Mouse (Mus musculus): ENCODE results near the gene Pip4k2c. TPM values are rescaled to one million over a fixed set of nuclear protein-coding genes. Genes with fewer than 3 reads are reported as not detected.
"Not testable (repeated sequence)": the region's sequence is repeated elsewhere in the genome, so short reads cannot be mapped to it uniquely, and the experiment has no call there.

Pip4k2c gene
- polyA plus RNA-seq, 1 experiment from 2014 or later: 29.8 TPM

DNA sequence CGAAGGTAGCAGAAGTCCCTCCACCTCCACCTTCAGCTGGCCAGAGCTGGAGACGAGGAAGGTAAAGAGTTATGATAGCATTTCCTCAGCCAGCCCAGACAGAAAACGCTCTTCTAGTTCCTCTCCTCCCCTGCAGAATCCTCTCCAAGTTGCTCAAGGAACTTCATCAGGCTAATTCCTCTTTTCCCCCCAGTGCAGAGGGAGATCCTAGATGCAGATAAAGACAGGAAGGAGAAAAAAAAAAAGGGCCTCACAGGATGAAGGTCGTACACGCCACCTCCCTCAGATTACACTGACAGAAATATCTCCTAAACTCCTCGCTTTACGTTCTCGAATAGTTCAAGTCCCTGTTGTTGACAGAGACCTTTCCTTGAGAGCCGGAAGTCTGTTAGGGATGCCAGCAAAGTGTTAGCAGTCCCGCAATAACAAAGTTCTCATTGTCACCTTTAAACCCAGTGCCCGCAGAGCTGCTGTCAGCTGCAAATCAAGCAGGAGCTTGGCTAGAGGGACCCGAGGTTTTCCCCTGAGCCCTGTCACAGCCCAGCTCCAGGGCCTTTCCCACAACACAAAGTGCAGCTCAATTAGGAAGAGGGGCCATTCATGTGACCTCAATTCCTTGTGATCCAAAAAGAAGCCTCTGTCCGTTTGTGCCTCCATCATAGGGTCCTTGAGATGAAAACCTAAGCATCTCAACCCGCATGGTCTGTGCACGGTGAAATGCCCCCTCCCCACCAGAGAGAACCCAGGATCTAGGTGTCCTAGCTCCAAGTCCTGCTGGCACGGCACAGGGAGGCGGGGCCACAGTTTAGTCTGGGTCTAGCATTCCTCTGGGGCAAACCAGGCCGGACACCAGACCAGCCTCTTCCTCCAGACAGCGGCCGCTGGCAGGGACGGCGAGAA, 16.7 kb downstream of the Pip4k2c start:
- Histone ChIP-seq H3K9me3 (no peaks in the 10 kb centered on the region), H3K27ac (peak overlapping the region; percentile 97), H3K36me3 (peaks cover 38% of the 10 kb centered on the region), H3K4me1 (peaks cover 53% of the 10 kb centered on the region), H3K4me2 (peak overlapping the region; percentile 69), H3K9ac (peak overlapping the region; percentile 86), H3K27me3 (no peaks in the 10 kb centered on the region), H3K4me3 (peak overlapping the region; percentile 95)
- no peak for ATAC-seq (ENCODE audit: insufficient number of reproducible peaks, low FRiP score, low TSS enrichment, low read depth)
- WGBS: 10% methylated on average over 22 of the region's 22 CpGs

DNA sequence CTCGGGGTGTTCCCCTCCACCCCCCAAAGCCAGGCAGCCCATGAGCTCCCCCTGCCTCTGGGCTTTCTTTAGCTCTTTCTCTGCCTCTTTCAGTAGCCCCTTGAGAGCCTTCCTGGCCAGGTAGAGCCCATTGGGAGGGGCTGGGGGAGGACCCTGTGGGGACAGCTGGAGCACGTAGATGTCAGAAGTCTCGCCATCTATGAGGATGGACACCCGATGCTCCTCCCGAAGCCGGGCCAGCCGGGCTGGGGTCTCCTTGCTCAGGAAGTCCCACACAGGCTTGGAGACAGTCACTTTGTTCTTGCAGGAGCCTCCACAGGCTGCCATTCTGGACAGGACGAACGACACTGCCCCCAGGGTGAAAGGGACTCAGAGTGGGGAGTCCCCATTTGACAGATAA, 18.4 kb downstream of the Pip4k2c start:
- Histone ChIP-seq H3K27ac (no peak overlapping the region), H3K4me3 (no peak overlapping the region), H3K4me2 (no peak overlapping the region), H3K36me3 (peaks cover 21% of the 10 kb centered on the region), H3K9me3 (no peaks in the 10 kb centered on the region), H3K4me1 (peaks cover 57% of the 10 kb centered on the region), H3K27me3 (no peaks in the 10 kb centered on the region), H3K9ac (no peak overlapping the region)
- ATAC-seq (ENCODE audit: insufficient number of reproducible peaks, low FRiP score, low TSS enrichment, low read depth): no peak
- WGBS: 69% methylated on average over 9 of the region's 9 CpGs

DNA sequence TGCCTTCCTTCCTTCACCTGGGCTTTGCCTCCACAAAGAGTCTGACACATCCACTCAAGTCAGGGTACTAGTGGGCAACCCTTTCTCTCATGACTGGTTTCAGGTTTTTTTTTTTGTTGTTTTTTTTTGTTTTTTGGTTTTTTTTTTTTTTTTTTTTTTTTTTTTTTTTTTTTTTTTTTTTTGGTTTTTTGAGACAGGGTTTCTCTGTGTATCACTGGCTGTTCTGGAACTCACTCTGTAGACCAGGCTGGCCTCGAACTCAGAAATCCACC, 19.4 kb downstream of the Pip4k2c start:
- not testable (repeated sequence) for H3K4me3 ChIP-seq; ATAC-seq (ENCODE audit: insufficient number of reproducible peaks, low FRiP score, low TSS enrichment, low read depth); H3K9me3 ChIP-seq; H3K9ac ChIP-seq; H3K27ac ChIP-seq; H3K4me2 ChIP-seq; H3K27me3 ChIP-seq
- H3K4me1 ChIP-seq: peaks cover 57% of the 10 kb centered on the region
- 67% methylated on average over 1 of the region's 1 CpGs for WGBS
- peaks cover 18% of the 10 kb centered on the region for H3K36me3 ChIP-seq

DNA sequence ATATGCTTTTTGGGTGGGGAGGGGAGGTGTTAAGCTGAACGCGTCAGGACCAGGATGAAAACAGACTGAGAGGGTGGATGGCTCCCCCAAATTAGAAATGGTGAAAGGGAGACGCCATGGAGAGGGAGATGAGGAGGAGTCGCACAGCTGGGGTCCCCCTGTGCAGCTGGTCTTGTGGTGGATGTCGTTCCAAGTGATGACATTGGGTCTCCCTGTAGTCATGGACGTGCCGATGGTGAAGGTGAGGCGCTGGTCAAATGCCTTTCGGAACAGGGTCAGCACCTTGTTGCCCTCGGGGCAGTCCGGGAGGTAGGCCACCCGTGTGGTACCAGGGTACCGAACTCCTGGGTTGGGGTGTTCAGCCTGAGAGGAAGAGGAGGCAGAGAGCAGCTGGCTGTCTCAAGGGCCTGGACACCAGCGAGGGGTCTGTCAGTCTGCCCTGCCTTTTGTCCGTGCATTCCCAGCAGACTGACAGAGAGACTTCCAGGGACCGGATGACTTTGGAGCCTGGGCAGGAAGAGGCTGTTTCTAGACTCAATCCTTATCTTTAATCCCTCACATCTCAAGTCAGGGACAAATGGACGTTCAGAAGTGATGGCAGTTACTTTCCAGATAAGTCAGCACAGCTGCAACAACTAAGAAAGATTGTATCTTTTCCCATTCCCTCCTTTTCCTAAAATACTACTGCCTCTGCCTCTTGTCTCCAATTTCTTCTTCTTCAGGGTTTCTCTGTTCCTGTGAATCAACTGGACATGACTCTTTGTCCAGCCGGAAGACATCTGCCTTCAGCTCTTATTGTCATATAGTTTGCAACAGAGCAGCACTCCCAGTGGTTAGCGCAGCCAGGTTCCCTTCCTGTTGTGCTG, 20.0 kb downstream of the Pip4k2c start:
- Histone ChIP-seq H3K4me3 (peak overlapping the region; percentile 76; the same call in 1 of the 2 replicates), H3K36me3 (peaks cover 23% of the 10 kb centered on the region), H3K27me3 (no peaks in the 10 kb centered on the region), H3K9ac (no peak overlapping the region), H3K4me1 (peaks cover 52% of the 10 kb centered on the region), H3K9me3 (no peaks in the 10 kb centered on the region), H3K27ac (peak overlapping the region; percentile 12; the same call in 1 of the 2 replicates), H3K4me2 (no peak overlapping the region)
- WGBS: 80% methylated on average over 19 of the region's 19 CpGs
- no peak for ATAC-seq (ENCODE audit: insufficient number of reproducible peaks, low FRiP score, low TSS enrichment, low read depth)

DNA sequence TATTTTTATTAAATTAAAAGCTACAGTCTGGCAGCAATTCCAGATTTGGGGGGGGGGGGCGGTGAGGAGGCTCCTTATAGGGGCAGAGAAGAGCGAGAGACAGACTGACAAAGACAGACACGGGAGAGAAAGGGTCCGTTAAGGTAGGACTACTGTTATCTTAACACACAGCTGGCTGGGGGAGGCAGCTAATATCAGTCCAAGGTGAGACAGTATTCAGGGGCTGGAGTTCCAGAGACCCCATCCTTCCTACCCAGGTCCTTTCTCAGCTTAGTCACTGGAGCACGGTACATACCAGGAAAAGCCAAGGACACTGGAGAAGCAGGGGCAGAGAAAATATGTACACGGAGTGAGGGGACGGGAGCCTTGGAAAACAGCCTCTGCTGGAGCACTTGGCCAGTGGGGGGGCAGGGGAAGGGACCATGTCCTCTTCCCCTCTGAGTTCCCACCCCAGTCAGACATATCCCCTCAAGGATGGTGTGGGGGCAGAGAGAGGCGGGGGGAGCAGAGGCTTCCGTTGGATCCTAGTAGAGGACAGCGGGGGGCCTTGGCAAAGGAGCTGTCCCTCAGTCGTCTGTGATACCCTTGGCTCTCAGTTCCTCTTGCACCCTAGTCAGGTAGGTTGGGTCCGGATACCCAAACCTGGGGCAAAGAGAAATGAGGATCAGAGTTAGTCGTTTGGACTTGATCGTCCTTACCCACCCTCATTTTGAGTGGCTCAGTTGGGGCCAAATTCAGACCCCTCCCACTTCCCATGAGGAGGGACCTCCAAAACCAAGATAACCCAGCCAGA, 20.8 kb downstream of the Pip4k2c start:
- Histone ChIP-seq H3K9me3 (no peaks in the 10 kb centered on the region), H3K27ac (peak overlapping the region; percentile 96), H3K4me3 (peak overlapping the region; percentile 76), H3K36me3 (peaks cover 32% of the 10 kb centered on the region), H3K4me1 (peaks cover 48% of the 10 kb centered on the region), H3K27me3 (no peaks in the 10 kb centered on the region), H3K4me2 (peak overlapping the region; percentile 88), H3K9ac (no peak overlapping the region)
- no peak for ATAC-seq (ENCODE audit: insufficient number of reproducible peaks, low FRiP score, low TSS enrichment, low read depth)
- 36% methylated on average over 14 of the region's 14 CpGs for WGBS

DNA sequence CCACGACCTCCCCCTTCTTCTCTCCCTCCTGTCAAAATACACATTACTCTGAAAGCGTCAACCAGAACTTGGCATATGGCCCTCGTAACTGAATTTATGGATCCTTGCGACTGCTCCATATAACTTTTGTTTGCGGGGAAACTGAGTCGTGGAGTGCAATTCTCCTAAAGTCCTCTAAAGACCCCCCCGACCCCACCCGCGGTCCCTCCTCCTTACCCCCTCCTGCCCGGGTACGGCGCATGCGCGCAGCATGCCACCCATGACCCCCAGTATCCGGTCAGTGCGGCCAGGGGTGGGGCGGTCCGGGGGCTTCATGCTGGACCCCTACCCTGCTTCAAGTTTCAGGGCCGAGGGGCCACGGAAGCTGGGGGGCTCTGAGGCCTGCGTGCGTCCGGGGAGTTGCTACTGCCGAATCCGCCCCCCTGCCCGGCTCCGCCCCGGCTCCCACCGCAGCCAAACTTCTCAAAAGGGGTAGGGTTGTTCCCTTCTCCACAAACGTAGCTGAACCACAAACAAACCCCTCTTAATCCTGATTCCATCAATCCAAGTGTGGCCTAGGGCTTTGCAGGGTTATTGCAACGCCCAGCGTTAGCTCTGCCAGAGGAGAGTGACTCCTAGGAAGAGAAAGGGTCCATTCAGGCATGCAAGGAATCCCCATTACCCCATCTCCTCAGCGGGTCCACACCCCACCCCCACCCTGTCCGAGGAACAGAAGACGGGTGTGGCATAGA, 21.6 kb downstream of the Pip4k2c start, which contains the start of gene Arhgef25:
Gene Arhgef25 (minus strand): TSS at position 433 of the 731 bp plus-strand sequence.
- Histone ChIP-seq H3K9me3 (no peaks in the 10 kb centered on the region), H3K9ac (peak within 1 kb of the TSS; percentile 78), H3K4me1 (peaks cover 47% of the 10 kb centered on the region), H3K27me3 (no peaks in the 10 kb centered on the region), H3K36me3 (peaks cover 39% of the 10 kb centered on the region), H3K4me2 (peak within 1 kb of the TSS; percentile 88), H3K4me3 (peak within 1 kb of the TSS; percentile 76), H3K27ac (peak within 1 kb of the TSS; percentile 96)
- WGBS: 1% methylated on average over 35 of the region's 35 CpGs
- peak; percentile 62 for ATAC-seq (ENCODE audit: insufficient number of reproducible peaks, low FRiP score, low TSS enrichment, low read depth)

DNA sequence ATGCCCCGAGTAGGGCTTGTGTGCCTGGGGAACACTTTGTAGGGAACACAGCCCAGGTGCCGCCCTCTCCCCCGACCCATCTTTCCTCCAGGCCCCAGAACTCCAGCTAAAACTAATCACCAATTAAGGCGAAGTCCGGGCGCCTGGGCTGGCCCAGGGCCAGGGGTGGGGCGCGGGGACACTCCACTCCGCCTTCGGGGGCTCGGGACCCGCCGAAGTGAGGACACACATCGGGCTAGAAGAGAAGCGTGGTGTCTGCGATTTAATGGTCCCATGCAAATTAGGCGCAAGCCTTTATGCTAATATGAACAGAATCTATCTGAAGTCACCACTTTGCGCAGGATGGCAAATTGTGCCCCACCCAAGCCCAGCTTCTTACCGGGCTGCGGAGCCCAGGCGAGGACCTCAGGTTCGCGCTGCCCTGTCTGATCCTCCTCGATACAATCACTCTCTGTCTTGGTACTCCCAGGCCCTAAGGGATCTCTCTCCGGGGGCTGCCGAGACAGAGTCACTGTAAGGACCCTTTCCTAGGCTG, 22.2 kb downstream of the Pip4k2c start:
- peaks cover 46% of the 10 kb centered on the region for H3K36me3 ChIP-seq

DNA sequence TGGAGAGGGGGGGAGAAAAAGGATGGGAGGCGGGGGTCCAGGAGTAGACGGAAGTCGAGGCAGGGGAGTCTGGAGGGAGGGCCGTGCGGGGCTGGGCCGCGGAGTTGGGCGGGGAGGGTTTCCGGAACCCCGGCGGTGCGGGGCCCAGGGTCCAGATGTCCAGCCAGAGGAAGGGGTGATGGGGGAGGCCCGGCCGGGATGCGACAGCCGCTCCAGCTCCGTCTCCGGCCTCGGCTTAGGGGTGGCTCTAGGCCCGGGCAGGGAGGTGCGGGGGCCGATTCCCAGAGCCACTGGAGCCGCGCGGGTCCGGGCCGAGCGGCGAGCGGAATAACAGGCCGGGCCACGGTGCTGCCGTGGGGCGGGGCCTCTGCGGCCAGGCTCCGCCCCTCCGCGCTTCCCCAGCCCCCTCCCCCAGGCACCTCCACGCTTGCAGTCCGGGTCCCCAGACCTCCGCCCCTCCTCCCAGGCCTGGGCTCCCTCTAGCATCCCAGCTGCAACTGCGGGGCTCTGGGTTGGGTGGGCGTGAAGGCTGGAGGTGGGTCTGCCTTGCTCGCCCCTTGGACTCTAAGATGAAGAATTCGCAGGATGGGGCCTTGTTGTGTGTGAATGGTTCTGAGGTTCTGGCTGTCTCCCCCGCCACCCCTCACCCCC, 22.8 kb downstream of the Pip4k2c start:
- peak overlapping the region; percentile 88 for H3K4me2 ChIP-seq

More for the DNA sequence above, 22.2 kb downstream of the Pip4k2c start:
- H3K4me1 ChIP-seq: peaks cover 43% of the 10 kb centered on the region
- H3K9me3 ChIP-seq: no peaks in the 10 kb centered on the region
- ATAC-seq (ENCODE audit: insufficient number of reproducible peaks, low FRiP score, low TSS enrichment, low read depth): no peak
- peak overlapping the region; percentile 76 for H3K4me3 ChIP-seq
- H3K27ac ChIP-seq: peak overlapping the region; percentile 96
- peak overlapping the region; percentile 78 for H3K9ac ChIP-seq
- under 1% methylated on average over 26 of the region's 26 CpGs for WGBS
- H3K4me2 ChIP-seq: peak overlapping the region; percentile 88
- no peaks in the 10 kb centered on the region for H3K27me3 ChIP-seq

DNA sequence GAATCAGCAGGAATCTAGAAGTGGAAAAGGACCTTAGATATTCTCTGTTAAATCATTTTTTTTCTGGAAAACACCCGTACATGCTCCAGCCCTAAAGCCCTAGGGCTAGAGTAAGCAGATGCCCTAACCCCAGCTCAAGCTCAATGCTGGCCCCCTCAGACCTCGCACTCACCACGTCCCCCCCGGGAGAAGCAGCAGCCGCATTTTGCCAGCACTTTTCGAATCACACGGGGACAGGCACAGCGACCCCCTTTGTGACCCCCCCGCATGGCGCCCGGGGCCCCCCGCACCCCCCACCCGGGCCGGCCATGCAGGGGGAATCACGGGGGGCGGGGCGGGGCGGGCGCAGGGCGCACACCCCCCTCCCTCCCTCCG, 23.3 kb downstream of the Pip4k2c start:
- H3K4me3 ChIP-seq: peak overlapping the region; percentile 76
- WGBS: under 1% methylated on average over 15 of the region's 21 CpGs
- peak overlapping the region; percentile 88 for H3K4me2 ChIP-seq
- peaks cover 43% of the 10 kb centered on the region for H3K4me1 ChIP-seq
- H3K9ac ChIP-seq: peak overlapping the region; percentile 78
- no peak for ATAC-seq (ENCODE audit: insufficient number of reproducible peaks, low FRiP score, low TSS enrichment, low read depth)
- H3K27ac ChIP-seq: peak overlapping the region; percentile 96
- no peaks in the 10 kb centered on the region for H3K9me3 ChIP-seq
- H3K27me3 ChIP-seq: no peaks in the 10 kb centered on the region
- peaks cover 57% of the 10 kb centered on the region for H3K36me3 ChIP-seq

More for the DNA sequence above, 22.8 kb downstream of the Pip4k2c start:
- Histone ChIP-seq H3K9ac (peak overlapping the region; percentile 78), H3K36me3 (peaks cover 52% of the 10 kb centered on the region), H3K27me3 (no peaks in the 10 kb centered on the region), H3K27ac (peak overlapping the region; percentile 96), H3K4me3 (peak overlapping the region; percentile 76), H3K9me3 (no peaks in the 10 kb centered on the region), H3K4me1 (peaks cover 46% of the 10 kb centered on the region)
- 0% methylated on average over 34 of the region's 46 CpGs for WGBS
- ATAC-seq (ENCODE audit: insufficient number of reproducible peaks, low FRiP score, low TSS enrichment, low read depth): peak; percentile 82

DNA sequence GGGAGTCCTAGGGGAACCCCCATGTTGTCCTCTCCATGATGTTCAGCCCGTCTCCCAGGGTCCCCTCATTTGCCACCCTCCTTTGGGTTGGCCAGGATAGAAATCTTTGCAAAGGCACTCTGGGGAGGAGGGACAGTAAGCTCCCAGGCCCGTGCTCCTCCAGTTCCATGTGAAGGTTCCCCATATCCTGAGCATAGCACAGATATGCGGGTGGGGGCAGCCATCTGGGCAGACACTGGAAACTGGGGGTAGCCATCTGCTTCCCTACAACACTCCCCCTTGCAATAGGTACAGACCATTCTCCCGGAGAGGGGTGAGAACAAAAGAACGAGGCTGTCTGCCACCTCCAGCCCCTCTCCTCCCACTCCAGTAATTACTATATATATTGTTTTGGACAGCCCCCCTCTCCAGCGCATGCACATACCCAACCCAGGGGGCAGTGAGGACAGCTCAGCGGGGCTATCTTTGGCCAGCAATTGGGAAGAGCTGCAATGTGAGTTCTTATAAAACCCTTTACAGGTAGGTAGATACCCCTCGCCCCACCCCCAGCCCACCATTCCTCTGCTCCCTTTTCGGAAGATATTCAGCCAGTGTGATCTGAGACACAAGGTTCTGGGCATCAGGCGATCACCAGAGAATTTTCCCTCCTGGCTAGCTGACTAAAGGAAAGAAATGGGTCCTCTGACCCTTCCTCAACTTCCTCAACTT, 23.9 kb downstream of the Pip4k2c start:
- ATAC-seq (ENCODE audit: insufficient number of reproducible peaks, low FRiP score, low TSS enrichment, low read depth): no peak
- Histone ChIP-seq H3K4me3 (peak overlapping the region; percentile 76), H3K9me3 (no peaks in the 10 kb centered on the region), H3K9ac (no peak overlapping the region), H3K27ac (peak overlapping the region; percentile 96), H3K27me3 (no peaks in the 10 kb centered on the region), H3K4me1 (peaks cover 37% of the 10 kb centered on the region), H3K4me2 (peak overlapping the region; percentile 88), H3K36me3 (peaks cover 58% of the 10 kb centered on the region)
- 37% methylated on average over 10 of the region's 10 CpGs for WGBS
